Mouse (Mus musculus) heart, adult 8-10 months (tissue): ENCODE results near the gene Pde3b. TPM values are rescaled to one million over a fixed set of nuclear protein-coding genes. Genes with fewer than 3 reads are reported as not detected.
"Not testable (repeated sequence)": the region's sequence is repeated elsewhere in the genome, so short reads cannot be mapped to it uniquely, and the experiment has no call there.

Experiments used
- DNase-seq: peaks from one replicate; pipeline ENCODE4 v3.0.0; 2022; ENCODE audit warnings: low spot score
- total RNA-seq, 4 experiments: library from RNA; stranded (reverse); gene quantifications; 2 replicates each; pipeline ENCODE4 v1.2.4; 2022

Pde3b gene
- total RNA-seq: 1 to 10 TPM; 3.0 to 4.7 (median 4.3) TPM

DNA sequence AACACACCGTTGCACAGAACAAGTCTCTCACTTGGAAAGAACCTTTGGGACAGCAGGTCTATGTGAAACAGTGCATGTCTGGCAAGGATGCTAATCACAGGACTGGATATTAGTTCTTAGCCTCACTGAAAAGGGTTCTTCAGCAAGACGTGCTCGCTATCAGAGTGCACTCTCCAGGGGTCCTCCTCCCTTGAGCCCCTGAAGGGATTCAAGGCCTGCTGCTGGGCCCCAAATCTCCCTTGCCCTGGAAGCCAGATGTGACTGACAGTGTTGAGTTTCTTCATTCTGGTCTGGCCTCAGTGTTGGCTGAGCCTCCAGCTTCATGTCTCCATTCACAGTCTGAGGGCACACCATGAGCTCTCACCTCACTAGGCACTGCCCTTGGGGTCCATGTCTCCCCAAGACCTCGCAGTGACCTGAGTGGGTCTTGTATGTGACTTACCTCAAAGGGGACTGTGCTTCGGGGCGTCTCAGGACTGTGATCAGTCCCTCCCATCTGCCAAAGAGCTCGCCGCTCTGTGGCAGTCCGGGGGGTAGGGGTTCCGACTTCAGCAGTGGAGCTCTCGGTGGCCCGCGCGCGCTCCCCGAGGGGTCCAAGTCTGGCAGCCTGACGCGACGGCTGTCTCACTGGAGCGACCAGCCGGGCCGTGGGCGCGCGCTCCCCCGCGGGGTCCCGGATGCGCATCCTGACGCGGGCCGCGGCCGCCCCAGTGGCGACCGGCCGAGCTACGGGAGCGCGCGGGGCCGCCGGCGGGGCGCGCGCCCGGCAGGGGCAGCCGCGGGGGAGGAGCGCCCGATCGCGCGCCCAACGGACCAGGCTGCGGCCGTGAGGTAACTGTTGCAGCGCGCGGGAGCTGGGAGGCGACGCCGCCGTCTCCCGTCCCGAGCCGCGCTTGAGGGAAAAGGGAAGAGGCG lies at the start of gene Pde3b:
Gene Pde3b (plus strand): TSS at position 861 of the 915 bp plus-strand sequence.
- DNase-seq: peak; percentile 35

DNA sequence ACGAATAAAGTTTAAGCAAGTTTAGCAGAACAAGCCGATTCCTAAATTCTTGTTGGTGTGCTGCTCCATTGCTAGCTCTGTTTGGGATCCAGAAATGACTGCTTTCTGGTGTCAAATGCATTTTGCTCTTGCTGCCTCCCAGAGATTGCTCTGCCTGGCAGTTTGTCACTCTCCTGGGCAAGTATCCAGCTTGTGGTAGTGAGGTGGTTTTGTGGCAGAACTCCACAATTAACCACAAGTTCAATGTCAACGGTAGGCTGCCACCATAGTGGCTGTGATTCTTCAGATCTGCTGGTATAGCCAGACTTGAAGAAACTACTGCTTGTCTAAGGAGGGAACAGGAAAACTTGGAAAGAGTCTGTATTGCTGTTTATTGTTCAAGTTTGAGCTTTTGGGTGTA lies 13.0 kb upstream of the Pde3b start:
- no peak for DNase-seq

DNA sequence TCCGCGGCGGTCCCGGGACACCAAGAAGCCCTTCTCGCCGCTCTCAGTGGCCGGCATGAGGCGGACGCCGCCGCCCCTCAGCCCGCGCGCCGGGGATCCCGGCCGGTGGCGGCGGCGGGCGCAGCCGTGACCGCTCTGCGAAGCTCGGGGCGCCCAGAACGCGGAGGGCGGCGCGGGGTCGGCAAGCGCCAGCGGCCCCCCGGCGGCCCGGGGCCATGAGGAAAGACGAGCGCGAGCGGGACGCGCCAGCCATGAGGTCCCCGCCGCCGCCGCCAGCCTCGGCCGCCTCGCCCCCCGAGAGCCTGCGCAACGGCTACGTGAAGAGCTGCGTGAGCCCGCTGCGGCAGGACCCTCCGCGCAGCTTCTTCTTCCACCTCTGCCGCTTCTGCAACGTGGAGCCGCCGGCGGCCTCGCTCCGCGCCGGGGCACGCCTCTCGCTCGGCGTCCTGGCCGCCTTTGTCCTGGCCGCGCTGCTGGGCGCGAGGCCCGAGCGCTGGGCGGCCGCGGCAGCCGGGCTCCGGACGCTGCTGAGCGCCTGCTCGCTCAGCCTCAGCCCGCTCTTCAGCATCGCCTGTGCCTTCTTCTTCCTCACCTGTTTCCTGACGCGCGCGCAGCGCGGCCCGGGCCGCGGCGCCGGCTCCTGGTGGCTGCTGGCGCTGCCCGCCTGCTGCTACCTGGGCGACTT lies 397 bp downstream of the Pde3b start:
- DNase-seq: no peak

DNA sequence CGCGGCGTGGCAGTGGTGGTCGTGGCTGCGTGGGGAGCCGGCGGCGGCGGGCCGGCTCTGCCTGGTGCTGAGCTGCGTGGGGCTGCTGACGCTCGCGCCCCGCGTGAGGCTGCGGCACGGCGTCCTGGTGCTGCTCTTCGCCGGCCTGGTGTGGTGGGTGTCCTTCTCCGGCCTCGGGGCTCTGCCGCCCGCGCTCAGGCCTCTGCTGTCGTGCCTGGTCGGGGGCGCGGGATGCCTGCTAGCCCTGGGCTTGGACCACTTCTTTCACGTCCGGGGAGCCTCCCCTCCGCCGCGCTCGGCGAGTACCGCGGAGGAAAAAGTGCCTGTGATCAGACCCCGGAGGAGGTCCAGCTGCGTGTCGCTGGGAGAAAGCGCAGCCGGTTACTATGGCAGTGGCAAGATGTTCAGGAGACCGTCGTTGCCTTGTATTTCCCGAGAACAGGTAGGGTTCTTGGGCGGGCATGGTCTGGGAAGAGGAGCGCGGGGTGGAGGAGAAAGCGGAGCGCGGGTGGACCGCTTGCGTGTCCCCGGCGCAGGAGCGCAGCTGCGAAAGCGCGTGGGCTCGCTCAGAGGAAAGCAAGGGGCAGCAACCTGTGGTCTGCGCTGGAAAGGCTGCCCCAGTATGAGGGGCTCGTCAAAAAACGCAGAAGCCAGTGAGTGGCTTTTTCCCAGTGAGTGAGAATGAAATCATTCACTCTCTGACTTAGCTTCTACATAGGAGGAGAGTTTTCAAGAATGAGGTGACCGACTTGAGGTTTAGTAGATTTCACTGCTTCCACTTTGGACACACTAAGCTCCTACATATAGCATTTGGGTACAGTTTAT lies 1.2 kb downstream of the Pde3b start:
- DNase-seq: no peak

DNA sequence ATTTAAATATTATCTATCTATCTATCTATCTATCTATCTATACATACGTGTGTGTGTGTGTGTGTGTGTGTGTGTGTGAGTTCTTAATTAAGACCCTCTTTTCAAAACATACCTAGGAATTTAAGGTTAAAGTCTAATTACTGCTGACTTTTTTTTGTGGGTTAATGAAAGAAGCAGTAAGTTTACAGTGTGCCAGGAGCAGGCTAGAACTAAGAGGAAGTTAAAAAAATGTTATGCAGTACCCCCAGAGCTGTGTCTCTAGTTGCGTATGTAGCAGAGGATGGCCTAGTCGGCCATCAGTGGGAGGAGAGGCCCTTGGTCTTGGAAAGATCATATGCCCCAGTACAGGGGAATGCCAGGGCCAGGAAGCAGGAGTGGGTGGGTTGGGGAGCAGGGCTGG lies 4.2 kb downstream of the Pde3b start:
- DNase-seq: not testable (repeated sequence)

DNA sequence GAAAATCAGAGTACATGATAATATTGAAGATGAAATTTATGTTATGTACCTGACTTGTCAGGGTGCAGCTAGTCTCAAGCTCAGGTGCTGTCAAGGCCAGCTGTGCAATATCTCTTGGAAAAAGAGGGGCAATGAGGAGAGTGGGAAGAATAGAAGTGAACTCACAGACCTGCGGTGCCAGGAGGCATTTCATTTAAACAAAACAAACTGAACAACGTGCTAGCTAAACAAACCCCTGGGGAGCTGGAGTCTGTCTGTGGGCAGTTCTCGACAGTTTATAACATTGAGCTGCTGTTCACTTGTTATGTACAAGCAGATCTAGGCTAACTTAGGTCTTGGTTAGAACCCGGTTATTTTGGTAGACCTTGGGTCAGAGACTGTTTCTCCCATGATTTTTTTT lies 5.8 kb downstream of the Pde3b start:
- DNase-seq: no peak

DNA sequence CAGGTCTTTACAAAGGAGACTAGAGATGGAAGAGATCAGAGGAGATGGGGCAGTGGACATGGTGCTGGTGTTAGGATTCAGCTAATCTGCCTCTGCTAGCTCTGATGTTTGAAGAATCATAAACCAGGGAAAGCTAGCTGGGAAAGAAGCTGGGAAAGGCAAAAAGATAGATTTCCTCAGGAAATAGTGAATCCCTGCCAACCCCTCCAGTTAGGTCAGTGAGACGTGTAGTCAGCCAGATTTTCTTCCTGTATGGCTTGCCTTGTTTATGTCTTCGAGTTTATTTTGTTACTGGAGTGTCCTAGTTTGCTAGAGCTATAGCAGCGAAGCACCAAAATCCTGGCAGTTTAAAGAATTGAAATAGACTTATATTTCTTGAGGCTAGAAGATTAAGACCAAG lies 7.1 kb downstream of the Pde3b start:
- no peak for DNase-seq

DNA sequence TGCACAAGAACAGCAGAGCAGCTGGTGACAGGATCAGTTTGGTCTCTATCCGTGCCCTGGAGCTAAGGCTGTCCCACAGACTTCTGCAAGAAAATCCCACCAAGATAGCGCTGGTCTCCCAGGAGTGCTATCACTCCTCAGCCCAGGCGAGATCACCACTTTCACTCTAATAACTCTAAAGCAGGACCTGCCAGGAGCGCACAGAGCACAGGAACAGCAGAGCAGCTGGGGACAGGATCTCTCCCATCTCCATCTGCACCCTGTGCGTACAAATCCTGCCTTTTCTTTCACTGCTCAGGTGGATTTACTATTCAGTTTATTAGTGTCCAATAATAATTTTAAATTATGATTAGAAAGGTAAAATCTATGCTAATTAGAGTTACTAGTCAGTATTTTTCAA lies 14.7 kb downstream of the Pde3b start:
- no peak for DNase-seq

DNA sequence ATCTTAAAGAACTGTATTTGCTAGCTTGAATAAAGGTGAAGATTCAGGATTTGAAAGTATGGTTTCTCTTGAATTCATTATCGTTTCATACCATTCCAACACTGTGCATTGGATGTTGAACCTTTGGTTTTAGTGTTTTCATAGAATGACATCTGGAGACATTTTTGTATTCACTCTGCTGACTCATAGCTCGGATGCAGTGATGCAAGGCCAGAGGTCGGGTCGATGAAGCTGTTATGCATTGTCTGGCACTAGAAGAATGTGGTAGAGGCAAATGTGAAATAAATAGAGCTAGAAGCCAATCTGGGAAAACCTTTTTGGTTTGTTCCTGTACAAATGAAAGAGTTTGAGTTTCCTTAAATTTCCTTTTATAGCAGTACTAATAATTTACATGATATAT lies 16.9 kb downstream of the Pde3b start:
- no peak for DNase-seq

DNA sequence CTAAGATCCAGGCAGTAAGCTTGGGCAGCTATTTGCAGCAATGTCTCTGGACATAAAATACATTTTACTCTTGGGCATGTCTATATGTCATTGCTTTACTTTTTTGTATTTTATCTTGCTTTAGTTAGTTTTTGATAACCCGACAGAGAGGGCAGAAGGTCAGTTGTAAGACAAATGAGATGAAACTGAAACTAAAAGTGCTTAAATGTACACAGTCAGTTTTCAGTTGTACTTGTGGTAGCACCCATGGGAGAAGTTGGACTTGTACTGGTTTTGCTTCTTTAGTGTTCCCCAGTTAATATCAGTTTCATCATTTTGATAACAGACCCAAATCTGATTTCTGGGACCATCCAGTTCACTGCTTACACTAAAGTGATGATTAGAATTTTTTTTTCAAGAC lies 24.6 kb downstream of the Pde3b start:
- no peak for DNase-seq

DNA sequence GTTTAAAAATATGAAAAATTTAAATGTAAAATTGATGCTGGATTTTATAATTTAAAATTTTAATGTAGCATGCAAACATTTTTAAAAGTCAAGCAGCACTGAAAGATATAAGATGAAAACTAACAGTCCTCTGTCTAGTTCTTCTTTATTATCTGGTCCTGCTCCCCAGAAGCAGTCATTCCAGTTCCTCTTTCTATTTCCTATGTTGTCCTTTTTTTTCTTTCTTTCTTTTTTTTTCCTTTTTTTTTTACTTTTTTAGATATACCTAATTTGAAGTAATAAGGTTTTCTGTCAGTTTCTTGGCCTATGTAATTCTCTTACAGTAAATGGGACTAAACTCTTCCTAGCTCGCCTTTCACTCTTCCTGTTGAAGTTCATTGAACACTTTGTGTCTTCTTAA lies 25.4 kb downstream of the Pde3b start:
- no peak for DNase-seq

DNA sequence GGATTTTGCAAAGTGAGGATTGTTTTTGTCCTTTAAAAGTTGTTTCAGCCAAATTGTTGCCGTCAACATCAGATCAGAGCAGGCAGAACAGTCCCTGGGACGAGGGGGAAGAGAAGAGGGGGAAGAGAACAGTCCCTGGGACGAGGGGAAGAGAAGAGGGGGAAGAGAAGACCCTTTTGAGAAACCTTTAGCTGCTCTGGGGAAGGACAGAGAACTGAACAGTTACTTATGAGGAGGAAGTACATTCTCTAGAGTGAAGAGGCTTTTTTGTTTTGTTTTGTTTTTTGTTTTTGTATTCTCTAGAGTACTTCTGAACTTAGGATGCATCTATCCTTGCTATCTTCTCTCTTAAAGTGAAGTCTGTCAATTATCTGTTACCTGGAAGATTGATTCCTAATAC lies 37.8 kb downstream of the Pde3b start:
- DNase-seq: no peak

DNA sequence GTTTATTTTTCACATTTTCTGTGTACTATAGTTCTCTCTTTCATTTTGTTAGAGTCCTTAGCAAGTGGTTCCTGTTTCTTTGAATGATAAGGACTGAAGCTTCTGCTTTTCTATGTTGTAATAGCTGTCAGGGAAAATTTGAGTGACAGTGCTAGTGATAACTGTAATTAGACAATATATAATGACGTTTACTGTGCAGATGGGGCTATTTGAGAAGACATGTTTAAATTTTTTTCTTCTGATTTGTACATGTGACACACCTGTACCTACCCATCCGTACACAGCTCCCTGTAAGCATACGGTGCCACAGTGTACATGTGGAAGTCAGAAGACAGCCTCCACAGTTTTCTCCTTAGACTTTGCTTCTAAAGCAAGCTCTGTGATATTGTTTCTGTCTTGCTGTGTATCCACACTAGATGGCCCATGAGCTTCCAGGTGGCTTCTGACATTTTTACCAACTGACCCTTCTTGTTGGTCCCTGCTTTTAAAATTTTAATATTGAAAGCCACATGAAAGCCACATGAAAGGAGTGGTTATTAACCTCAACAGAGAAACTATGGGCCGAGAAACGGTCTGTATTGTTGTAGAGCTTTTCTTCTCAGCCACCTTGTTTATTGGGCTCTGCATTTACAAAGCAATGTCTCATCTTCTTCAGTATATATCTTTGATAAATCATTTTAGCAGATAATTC lies 38.4 kb downstream of the Pde3b start:
- DNase-seq: peak; percentile 7

DNA sequence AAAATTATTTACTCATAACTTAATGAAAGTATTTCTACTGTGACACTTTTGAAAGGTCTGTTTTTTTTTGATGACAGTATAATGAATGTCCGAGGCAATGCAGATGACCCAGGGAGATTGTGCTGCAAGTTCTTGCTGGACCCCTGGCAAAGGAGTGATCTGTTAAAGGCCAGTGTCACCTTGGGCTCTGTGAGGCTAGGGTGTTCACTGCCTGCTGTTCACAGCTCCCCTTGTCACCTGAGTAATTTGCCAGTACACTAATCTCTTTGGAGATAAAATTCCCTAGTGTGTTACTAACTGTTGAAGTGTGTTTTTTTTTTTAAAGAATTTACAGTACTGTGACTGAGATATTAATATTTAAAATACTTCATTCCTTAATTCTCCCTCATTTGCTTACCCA lies 39.8 kb downstream of the Pde3b start:
- no peak for DNase-seq

DNA sequence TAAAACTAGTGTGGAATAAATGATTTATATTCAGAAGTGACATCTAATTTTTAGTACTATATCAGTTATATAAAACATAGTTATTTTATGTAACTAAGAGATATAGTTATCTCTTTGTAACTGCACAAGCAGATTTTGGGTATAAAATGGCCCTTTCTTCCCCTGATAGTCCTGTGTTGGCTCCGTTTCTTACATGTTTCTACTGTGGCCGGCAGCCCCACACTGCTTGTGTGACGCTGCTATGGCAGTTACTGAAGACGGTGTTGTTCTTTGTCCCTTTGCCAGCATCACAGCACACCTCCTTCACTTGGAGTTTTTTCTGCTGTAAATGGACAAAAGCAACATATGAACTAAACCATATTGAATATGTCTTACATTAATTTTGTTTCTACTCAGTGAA lies 41.8 kb downstream of the Pde3b start:
- no peak for DNase-seq

DNA sequence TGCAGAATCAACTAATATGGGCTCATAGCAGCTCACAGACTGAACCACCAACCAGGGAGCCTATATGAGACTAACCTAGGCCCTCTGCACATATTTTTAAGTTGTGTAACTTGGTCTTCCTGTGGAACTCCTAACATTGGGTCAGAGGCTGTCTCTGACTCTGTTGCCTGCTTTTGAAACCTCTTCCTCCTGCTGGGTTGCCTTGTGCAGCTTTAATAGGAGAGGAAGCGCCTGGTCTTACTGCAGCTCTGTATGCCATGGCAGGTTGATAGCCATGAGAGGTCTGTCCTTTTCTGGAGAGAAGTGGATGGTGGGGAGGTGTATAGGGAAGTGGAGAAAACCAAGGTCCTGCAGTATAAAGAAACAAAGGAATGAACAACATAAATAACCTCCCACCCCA lies 44.8 kb downstream of the Pde3b start:
- DNase-seq: no peak

DNA sequence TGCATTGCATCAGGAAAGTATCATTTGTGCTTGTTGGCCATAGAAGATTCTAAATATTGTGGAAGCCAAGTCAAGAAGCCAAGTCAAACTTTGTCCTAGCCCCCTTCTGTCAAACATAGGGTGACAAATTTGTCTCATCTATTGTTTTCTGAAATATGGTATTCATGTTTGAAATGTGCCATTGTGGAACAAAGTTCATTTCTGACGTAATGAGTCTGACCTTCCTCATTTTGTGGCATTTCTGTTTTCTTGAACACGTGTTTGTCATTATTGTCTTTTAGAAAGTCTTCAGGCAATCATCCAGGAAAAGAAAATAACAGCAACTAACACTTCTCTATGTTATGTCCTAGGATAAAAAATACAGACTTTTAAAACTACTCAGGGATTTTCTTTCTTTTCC lies 46.6 kb downstream of the Pde3b start:
- DNase-seq: peak; percentile 9

DNA sequence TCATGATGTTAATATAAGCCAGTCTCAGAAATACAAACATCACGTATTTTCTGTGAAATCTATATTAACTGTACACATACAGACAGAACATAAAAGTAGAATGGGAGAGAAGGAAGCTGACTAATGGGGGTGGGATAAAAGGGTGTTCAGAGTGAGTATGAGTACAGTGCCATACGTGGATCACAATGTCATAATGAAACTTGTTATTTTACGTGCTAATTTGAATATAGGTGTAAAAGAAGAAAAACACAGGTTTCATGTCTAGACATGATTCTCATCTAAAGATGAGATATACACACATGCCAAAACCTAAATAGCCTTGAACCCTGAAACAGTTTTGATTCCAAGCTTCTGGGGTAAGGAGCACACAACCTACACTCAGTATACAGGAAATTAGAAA lies 51.3 kb downstream of the Pde3b start:
- no peak for DNase-seq

DNA sequence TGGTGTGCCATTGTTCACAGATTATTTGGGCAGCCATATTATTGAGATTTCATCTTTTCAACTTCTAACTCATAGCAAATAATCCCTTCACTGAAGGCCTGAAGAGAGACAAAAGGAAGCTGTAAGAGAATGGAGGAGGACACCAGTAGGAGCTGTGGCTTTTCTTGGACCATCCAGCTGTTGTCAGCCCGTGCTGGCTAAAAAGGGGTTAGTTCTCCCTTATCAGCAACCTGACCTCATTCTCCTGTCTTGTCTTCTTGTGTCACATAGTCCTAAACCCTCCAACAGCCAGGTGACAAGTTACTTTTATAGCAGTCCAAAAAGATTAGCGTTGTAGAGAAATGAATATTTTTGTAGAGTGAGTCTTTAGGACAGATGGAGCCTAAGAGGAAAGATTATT lies 57.4 kb downstream of the Pde3b start:
- DNase-seq: no peak

DNA sequence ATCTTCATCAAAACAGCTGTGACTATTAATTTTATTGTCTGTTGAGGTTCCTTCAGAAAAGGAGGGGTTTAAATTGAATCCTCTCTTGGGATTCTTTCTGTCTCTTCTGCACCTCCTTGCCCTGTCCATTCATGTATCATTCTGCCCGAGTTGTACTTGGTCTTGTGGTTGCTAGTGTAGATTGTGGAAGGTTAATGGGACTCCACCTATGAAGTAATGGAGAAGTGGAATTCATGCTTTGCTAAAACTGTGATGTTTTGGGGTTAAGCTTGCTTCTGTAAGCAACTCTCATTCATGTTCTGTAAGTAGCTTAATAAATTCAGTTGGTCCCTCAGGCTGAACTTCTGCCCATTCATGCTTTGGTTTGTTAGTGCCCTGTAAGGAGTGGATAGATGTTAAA lies 59.8 kb downstream of the Pde3b start:
- no peak for DNase-seq

DNA sequence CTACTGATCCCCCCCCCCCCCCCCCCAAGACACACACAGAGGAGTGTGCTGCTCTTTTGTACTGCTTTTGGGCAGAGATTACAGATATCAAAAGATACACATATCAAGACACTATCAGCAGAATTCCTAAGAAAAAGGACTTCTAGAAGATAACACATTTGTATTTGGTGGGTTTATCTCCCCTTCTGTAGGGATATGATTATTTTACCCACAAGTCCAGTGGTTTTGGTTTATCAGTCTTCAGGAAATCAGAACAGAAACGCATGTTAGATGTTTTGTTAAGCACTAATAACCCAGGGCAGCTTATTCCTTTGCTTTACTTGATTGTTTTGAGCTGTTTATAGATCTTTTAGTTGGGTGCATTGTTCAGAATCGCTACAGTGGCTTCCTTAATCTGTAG lies 62.8 kb downstream of the Pde3b start:
- DNase-seq: no peak

DNA sequence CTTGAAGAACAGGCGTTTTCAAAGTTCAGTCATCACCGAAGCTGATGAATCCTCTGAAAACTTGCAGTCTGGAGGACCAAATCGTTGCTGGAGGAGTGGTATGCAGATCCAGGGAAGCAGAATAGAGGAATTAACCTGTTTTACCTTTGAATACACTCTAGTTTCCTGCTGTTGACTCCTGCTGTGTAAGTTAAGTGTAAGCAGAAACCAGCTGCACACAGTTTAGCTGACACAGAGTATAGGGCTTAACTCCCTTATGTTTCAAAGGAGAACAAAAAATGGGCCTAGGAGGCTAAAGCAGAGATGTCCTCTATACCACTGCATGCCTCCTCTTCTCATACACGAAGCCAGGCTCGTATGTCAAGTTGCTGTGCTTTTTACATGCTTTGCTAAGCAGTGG lies 63.8 kb downstream of the Pde3b start:
- DNase-seq: no peak
